Mouse (Mus musculus) intestine, embryonic 16.5 days (tissue): Measurements from ENCODE around the gene Zfp598. TPM values are rescaled to one million over a fixed set of nuclear protein-coding genes. Genes with fewer than 3 reads are reported as not detected.

Experiments used
- ATAC-seq: fragments of 200-750 bp; cut with Nextera tagmentation; 2 replicates; pipeline ENCODE4 v1.8.0; 2017; ENCODE audit warnings: moderate TSS enrichment, moderate library complexity
- H3K27ac ChIP-seq: fragments of 300-500 bp; sonication (generic); 2 replicates; pipeline ENCODE4 v1.5.1; 2014; ENCODE audit warnings: mild to moderate bottlenecking, low read length
- H3K27me3 ChIP-seq: fragments of 300-500 bp; sonication (generic); replicated peaks from 2 replicates; pipeline ENCODE4 v1.6.1; 2014; ENCODE audit warnings: low read length, control low read depth, mixed read lengths; ENCODE audit not compliant: control insufficient read depth, insufficient read depth
- H3K36me3 ChIP-seq: fragments of 300-500 bp; sonication (generic); 2 replicates; pipeline ENCODE4 v1.6.1; 2014; ENCODE audit warnings: low read length, control low read depth; ENCODE audit not compliant: control insufficient read depth, insufficient read depth
- H3K4me1 ChIP-seq: fragments of 300-500 bp; sonication (generic); 2 replicates; pipeline ENCODE4 v1.6.1; 2014; ENCODE audit warnings: low read length, control low read depth, mixed read lengths; ENCODE audit not compliant: control insufficient read depth, insufficient read depth
- H3K4me2 ChIP-seq: fragments of 300-500 bp; sonication (generic); 2 replicates; pipeline ENCODE4 v1.6.1; 2014; ENCODE audit warnings: low read depth, low read length, control low read depth
- H3K4me3 ChIP-seq: fragments of 300-500 bp; sonication (generic); 2 replicates; pipeline ENCODE4 v1.5.1; 2014; ENCODE audit warnings: mild to moderate bottlenecking, low read length
- H3K9ac ChIP-seq: fragments of 300-500 bp; sonication (generic); 2 replicates; pipeline ENCODE4 v1.6.1; 2014; ENCODE audit warnings: low read depth, low read length
- H3K9me3 ChIP-seq: fragments of 300-500 bp; sonication (generic); 2 replicates; pipeline ENCODE4 v1.6.1; 2016; ENCODE audit warnings: low read length, control low read depth; ENCODE audit not compliant: control insufficient read depth
- WGBS: fragments of 180-500 bp; shearing (Covaris S2); extraction: QIAGEN DNeasy Blood & Tissue Kit; methylation state at CpG from one replicate; pipeline ENCODE4 v1.1.7; 2014; 5-methylcytosine and 5-hydroxymethylcytosine counted together
- polyA plus RNA-seq: library from polyadenylated mRNA; unstranded; fragments of >200 nt; fragmentation: Nextera tagmentation; extraction: Ambion mirVana; gene quantifications from 2 replicates; pipeline ENCODE4 v1.2.1, GENCODE M21; 2015

Gene Zfp598
- polyA plus RNA-seq, 1 experiment from 2014 or later, result 11.0 TPM

DNA sequence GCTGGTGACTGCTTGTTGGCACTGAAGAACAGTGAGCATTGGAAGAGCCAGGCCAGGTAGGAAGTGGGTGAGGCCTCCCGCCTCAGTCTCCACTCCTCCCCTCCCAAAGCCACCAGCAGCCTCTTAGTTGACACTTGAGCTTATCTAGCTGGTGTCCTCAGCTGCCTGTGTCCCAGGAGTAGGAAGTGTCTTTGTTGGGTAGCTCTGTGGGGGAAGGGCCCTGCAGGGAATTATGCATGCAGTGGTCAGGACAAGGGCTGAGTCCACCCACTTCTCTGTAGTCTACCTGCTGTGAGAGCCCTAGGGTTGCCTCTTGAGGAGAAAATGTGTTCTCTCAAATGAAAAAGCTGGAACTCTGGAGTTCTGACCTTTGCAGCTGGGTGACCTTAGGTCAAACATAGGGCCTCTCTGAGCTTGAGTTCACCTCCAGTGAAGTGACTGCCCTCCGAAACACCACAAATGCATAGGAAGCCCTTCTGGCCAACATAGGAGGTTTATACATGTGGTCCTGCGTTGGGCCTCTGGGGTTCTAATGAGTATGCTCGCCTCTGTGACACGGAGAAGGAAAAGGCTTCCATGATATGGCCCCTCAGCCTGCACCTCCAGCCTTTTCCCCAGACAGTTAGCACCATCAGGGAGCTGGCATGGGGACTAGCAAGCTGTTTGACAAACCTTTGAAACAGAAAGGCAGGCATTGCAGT lies 32.6 kb upstream of the Zfp598 start:
- Histone ChIP-seq H3K4me3 (no peak overlapping the region), H3K4me1 (peaks cover 22% of the 10 kb centered on the region; the same call in 1 of the 2 replicates), H3K9me3 (no peaks in the 10 kb centered on the region), H3K36me3 (no peaks in the 10 kb centered on the region), H3K4me2 (no peak overlapping the region), H3K27me3 (no peaks in the 10 kb centered on the region), H3K27ac (no peak overlapping the region), H3K9ac (no peak overlapping the region)
- ATAC-seq, result no peak
- WGBS, result 73% methylated on average over 5 of the region's 5 CpGs

GRCm38 (mm10) chr17:24638214-24638613 lies 31.3 kb upstream of the Zfp598 start:
- Histone ChIP-seq H3K9ac (no peak overlapping the region), H3K36me3 (no peaks in the 10 kb centered on the region), H3K9me3 (no peaks in the 10 kb centered on the region), H3K27ac (peak overlapping the region; percentile 62), H3K27me3 (no peaks in the 10 kb centered on the region), H3K4me1 (peaks cover 19% of the 10 kb centered on the region; the same call in 1 of the 2 replicates), H3K4me3 (no peak overlapping the region), H3K4me2 (no peak overlapping the region)
- WGBS, result 93% methylated on average over 4 of the region's 4 CpGs
- no peak for ATAC-seq

GRCm38 (mm10) chr17:24638840-24639239 lies 30.6 kb upstream of the Zfp598 start:
- H3K9ac ChIP-seq, result 0 out of 2 replicates have a peak overlapping the region, but pooled peaks have one; percentile 33
- 47% methylated on average over 9 of the region's 9 CpGs for WGBS
- no peak overlapping the region for H3K4me3 ChIP-seq
- peak overlapping the region; percentile 89 for H3K27ac ChIP-seq
- no peaks in the 10 kb centered on the region for H3K36me3 ChIP-seq
- no peak overlapping the region for H3K4me2 ChIP-seq
- H3K4me1 ChIP-seq, result peaks cover 16% of the 10 kb centered on the region; the same call in 1 of the 2 replicates
- no peaks in the 10 kb centered on the region for H3K27me3 ChIP-seq
- peak; percentile 86 for ATAC-seq
- no peaks in the 10 kb centered on the region for H3K9me3 ChIP-seq

DNA sequence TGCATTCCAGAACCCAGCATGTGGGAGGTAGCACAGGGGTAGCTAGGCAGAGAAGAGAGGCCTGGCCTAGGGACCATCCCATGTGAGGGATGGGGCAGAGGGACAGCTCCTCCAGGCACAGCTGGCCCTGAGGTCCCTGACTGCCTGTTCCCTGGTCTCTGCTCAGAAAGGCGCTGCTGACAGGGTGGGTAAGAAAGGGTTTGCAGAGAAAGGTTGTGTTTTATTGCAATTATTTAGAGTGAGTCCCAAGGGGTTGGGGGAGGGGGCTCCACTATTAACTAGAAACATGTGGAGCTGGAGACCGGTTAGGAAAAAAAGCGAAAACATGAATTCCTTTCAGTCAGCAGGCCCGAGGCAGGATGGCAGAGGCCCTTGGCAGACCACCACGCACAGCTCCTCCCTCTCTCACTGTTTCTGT lies 29.9 kb upstream of the Zfp598 start:
- 65% methylated on average over 5 of the region's 5 CpGs for WGBS
- no peaks in the 10 kb centered on the region for H3K36me3 ChIP-seq
- no peaks in the 10 kb centered on the region for H3K9me3 ChIP-seq
- peak overlapping the region; percentile 33; the same call in 1 of the 2 replicates for H3K9ac ChIP-seq
- peaks cover 23% of the 10 kb centered on the region for H3K4me1 ChIP-seq
- no peak overlapping the region for H3K4me2 ChIP-seq
- no peaks in the 10 kb centered on the region for H3K27me3 ChIP-seq
- H3K4me3 ChIP-seq, result no peak overlapping the region
- peak overlapping the region; percentile 89 for H3K27ac ChIP-seq
- ATAC-seq, result no peak

- Histone ChIP-seq H3K9ac (peak overlapping the region; percentile 33; the same call in 1 of the 2 replicates), H3K4me2 (no peak overlapping the region), H3K27me3 (no peaks in the 10 kb centered on the region), H3K4me3 (no peak overlapping the region), H3K36me3 (no peaks in the 10 kb centered on the region), H3K27ac (peak overlapping the region; percentile 89), H3K9me3 (no peaks in the 10 kb centered on the region), H3K4me1 (peaks cover 28% of the 10 kb centered on the region)
- 89% methylated on average over 7 of the region's 7 CpGs for WGBS
- ATAC-seq, result no peak
Measured at GRCm38 (mm10) chr17:24640119-24640518, 29.4 kb upstream of the Zfp598 start.

- ATAC-seq, result no peak
- Histone ChIP-seq H3K4me3 (no peak overlapping the region), H3K27ac (peak overlapping the region; percentile 89; the same call in 1 of the 2 replicates), H3K4me2 (no peak overlapping the region), H3K27me3 (no peaks in the 10 kb centered on the region), H3K36me3 (no peaks in the 10 kb centered on the region), H3K9ac (no peak overlapping the region), H3K4me1 (peaks cover 33% of the 10 kb centered on the region), H3K9me3 (no peaks in the 10 kb centered on the region)
- 94% methylated on average over 15 of the region's 15 CpGs for WGBS
Measured at GRCm38 (mm10) chr17:24640581-24640980, 28.9 kb upstream of the Zfp598 start.

DNA sequence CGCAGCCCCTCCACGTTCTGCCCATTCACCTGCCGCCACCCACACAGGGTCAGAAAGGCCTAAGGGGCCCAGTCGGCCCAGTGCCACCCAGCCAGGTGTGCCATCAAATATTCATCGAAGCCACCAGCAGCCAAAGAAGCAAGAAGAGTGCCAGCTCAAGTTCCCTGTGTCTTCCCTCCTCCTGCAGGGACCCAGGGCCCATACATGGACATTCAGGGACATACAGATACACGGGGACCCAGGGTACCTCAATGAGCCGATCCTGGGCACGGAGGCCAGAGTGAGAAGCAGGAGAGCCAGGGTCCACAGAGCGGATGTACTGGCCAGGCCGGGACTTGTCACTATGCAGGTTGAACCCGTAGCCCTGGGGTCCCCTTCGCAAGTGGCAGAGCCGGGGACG lies 27.5 kb upstream of the Zfp598 start:
- no peaks in the 10 kb centered on the region for H3K9me3 ChIP-seq
- H3K4me1 ChIP-seq, result peaks cover 37% of the 10 kb centered on the region
- H3K36me3 ChIP-seq, result no peaks in the 10 kb centered on the region
- H3K27ac ChIP-seq, result no peak overlapping the region
- WGBS, result 91% methylated on average over 14 of the region's 14 CpGs
- H3K27me3 ChIP-seq, result no peaks in the 10 kb centered on the region
- H3K4me2 ChIP-seq, result no peak overlapping the region
- no peak overlapping the region for H3K4me3 ChIP-seq
- no peak overlapping the region for H3K9ac ChIP-seq
- ATAC-seq, result no peak

GRCm38 (mm10) chr17:24642791-24643343 lies 26.6 kb upstream of the Zfp598 start:
- no peaks in the 10 kb centered on the region for H3K36me3 ChIP-seq
- no peaks in the 10 kb centered on the region for H3K9me3 ChIP-seq
- no peak overlapping the region for H3K4me2 ChIP-seq
- no peak overlapping the region for H3K4me3 ChIP-seq
- H3K27ac ChIP-seq, result no peak overlapping the region
- no peak for ATAC-seq
- WGBS, result 78% methylated on average over 6 of the region's 6 CpGs
- peaks cover 37% of the 10 kb centered on the region for H3K4me1 ChIP-seq
- no peaks in the 10 kb centered on the region for H3K27me3 ChIP-seq
- H3K9ac ChIP-seq, result no peak overlapping the region

GRCm38 (mm10) chr17:24644030-24644715 lies 25.3 kb upstream of the Zfp598 start:
- H3K36me3 ChIP-seq, result no peaks in the 10 kb centered on the region
- H3K4me3 ChIP-seq, result no peak overlapping the region
- peaks cover 42% of the 10 kb centered on the region for H3K4me1 ChIP-seq
- peak; percentile 37; the same call in 1 of the 2 replicates for ATAC-seq
- H3K27me3 ChIP-seq, result no peaks in the 10 kb centered on the region
- H3K27ac ChIP-seq, result peak overlapping the region; percentile 79
- H3K4me2 ChIP-seq, result peak overlapping the region; percentile 29
- 33% methylated on average over 7 of the region's 7 CpGs for WGBS
- H3K9ac ChIP-seq, result peak overlapping the region; percentile 43; the same call in 1 of the 2 replicates
- H3K9me3 ChIP-seq, result no peaks in the 10 kb centered on the region
